Mouse (Mus musculus) urinary bladder, postnatal 0 days (tissue): Measurements from ENCODE around the gene Upp1. TPM values are rescaled to one million over a fixed set of nuclear protein-coding genes. Genes with fewer than 3 reads are reported as not detected.

ENCODE experiments used
- polyA plus RNA-seq: library from polyadenylated mRNA; unstranded; fragments of >200 nt; fragmentation: Nextera tagmentation; extraction: Ambion mirVana; gene quantifications from 2 replicates; pipeline ENCODE4 v1.2.1, GENCODE M21; 2015

Upp1 gene
- polyA plus RNA-seq: 2.8 and 3.2 TPM in 2 replicates

DNA sequence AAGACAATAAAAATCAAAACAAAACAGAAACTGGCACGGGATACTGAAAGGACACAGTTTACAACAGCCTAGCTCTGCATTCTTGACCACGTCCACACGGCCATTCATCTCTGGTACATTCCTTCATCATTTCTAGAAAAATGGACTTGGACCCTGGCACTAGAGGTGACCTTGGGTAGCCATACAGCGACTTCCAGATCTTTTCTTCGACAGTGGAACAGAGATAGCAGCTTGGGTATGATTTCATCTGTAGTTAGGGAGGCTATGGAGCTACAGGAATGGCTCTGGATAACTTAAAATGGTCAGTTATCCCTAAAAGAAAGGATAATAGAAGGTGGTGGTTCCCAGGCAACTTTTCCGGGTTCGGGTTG, at the start of gene Upp1:
TSS of gene Upp1 (plus strand) at position 54 of the 371 bp plus-strand sequence.

Other genes starting within 250 kb of the Upp1 start
- gene Pkd1l1, start 144.8 kb upstream of the Upp1 start, polyA plus RNA-seq: not detected in 2 replicates
- gene Hus1, start 106.9 kb upstream of the Upp1 start, polyA plus RNA-seq: 4.5 and 4.6 TPM in 2 replicates
- gene Gm11992, start 69.5 kb upstream of the Upp1 start, polyA plus RNA-seq: 0.27 and 0.31 TPM in 2 replicates
- gene Sun3, start 69.1 kb upstream of the Upp1 start, polyA plus RNA-seq: not detected in 2 replicates
- not detected in 2 replicates for gene Abca13, start 73.8 kb downstream of the Upp1 start, polyA plus RNA-seq